Mouse (Mus musculus) lung, embryonic 16.5 days (tissue): ENCODE results near the gene Nr1h2. TPM values are rescaled to one million over a fixed set of nuclear protein-coding genes. Genes with fewer than 3 reads are reported as not detected.

ENCODE experiments used
- ATAC-seq: fragments of 200-750 bp; cut with Nextera tagmentation; 2 replicates; pipeline ENCODE4 v1.8.0; 2017; ENCODE audit warnings: low read depth, mild to moderate bottlenecking, moderate library complexity
- H3K27ac ChIP-seq: fragments of 300-500 bp; sonication (generic); 2 replicates; pipeline ENCODE4 v1.5.1; 2014; ENCODE audit warnings: mild to moderate bottlenecking, control low read depth, low read length
- H3K27me3 ChIP-seq: fragments of 300-500 bp; sonication (generic); 2 replicates; pipeline ENCODE4 v1.6.1; 2014; ENCODE audit warnings: low read depth, low read length, mixed read lengths; ENCODE audit not compliant: control insufficient read depth, insufficient read depth
- H3K36me3 ChIP-seq: fragments of 300-500 bp; sonication (generic); 2 replicates; pipeline ENCODE4 v1.6.1; 2014; ENCODE audit warnings: low read length; ENCODE audit not compliant: control insufficient read depth, insufficient read depth
- H3K4me1 ChIP-seq: fragments of 300-500 bp; sonication (generic); replicated peaks from 2 replicates; pipeline ENCODE4 v1.6.1; 2014; ENCODE audit warnings: low read length, mixed read lengths; ENCODE audit not compliant: control insufficient read depth, insufficient read depth
- H3K4me2 ChIP-seq: fragments of 300-500 bp; sonication (generic); 2 replicates; pipeline ENCODE4 v1.6.1; 2014; ENCODE audit warnings: low read depth, low read length, control low read depth
- H3K4me3 ChIP-seq: fragments of 300-500 bp; sonication (generic); 2 replicates; pipeline ENCODE4 v1.5.1; 2014; ENCODE audit warnings: mild to moderate bottlenecking, low read length, control low read depth
- H3K9ac ChIP-seq: fragments of 300-500 bp; sonication (generic); 2 replicates; pipeline ENCODE4 v1.6.1; 2014; ENCODE audit warnings: low read length, control low read depth
- H3K9me3 ChIP-seq: fragments of 300-500 bp; sonication (generic); 2 replicates; pipeline ENCODE4 v1.6.1; 2016; ENCODE audit warnings: low read length; ENCODE audit not compliant: control insufficient read depth
- WGBS: fragments of 180-500 bp; shearing (Covaris S2); extraction: QIAGEN DNeasy Blood & Tissue Kit; methylation state at CpG from one replicate; pipeline ENCODE4 v1.1.7; 2014; 5-methylcytosine and 5-hydroxymethylcytosine counted together
- polyA plus RNA-seq: library from polyadenylated mRNA; unstranded; fragments of >200 nt; fragmentation: Nextera tagmentation; extraction: Ambion mirVana; gene quantifications from 2 replicates; pipeline ENCODE4 v1.2.1, GENCODE M21; 2015

The Nr1h2 gene
- polyA plus RNA-seq, 1 experiment from 2014 or later, result 87.0 TPM

- Histone ChIP-seq H3K9me3 (peaks cover 3% of the 10 kb centered on the region; the same call in 1 of the 2 replicates), H3K4me1 (0 out of 2 replicates have a peak, but pooled peaks cover 3% of the 10 kb centered on the region), H3K4me2 (no peak overlapping the region), H3K4me3 (no peak overlapping the region), H3K36me3 (no peaks in the 10 kb centered on the region), H3K27me3 (no peaks in the 10 kb centered on the region), H3K9ac (no peak overlapping the region), H3K27ac (no peak overlapping the region)
- ATAC-seq, result no peak
- WGBS, result 28% methylated on average over 5 of the region's 5 CpGs
Observed at GRCm38 (mm10) chr7:44576333-44576844, 22.6 kb upstream of the Nr1h2 start.

- no peaks in the 10 kb centered on the region for H3K36me3 ChIP-seq
- H3K4me2 ChIP-seq, result peak overlapping the region; percentile 37
- no peaks in the 10 kb centered on the region for H3K9me3 ChIP-seq
- no peak for ATAC-seq
- H3K27ac ChIP-seq, result no peak overlapping the region
- peak overlapping the region; percentile 28; the same call in 1 of the 2 replicates for H3K4me3 ChIP-seq
- WGBS, result 76% methylated on average over 5 of the region's 5 CpGs
- no peaks in the 10 kb centered on the region for H3K27me3 ChIP-seq
- 0 out of 2 replicates have a peak, but pooled peaks cover 5% of the 10 kb centered on the region for H3K4me1 ChIP-seq
- H3K9ac ChIP-seq, result 0 out of 2 replicates have a peak overlapping the region, but pooled peaks have one; percentile 39
Observed at GRCm38 (mm10) chr7:44572956-44573484, 19.3 kb upstream of the Nr1h2 start.

- H3K9ac ChIP-seq, result peak within 1 kb of the TSS; percentile 39; the same call in 1 of the 2 replicates
- peak within 1 kb of the TSS; percentile 37 for H3K4me2 ChIP-seq
- 31% methylated on average over 7 of the region's 7 CpGs for WGBS
- peak within 1 kb of the TSS; percentile 28 for H3K4me3 ChIP-seq
- ATAC-seq, result peak; percentile 76
- no peaks in the 10 kb centered on the region for H3K9me3 ChIP-seq
- 0 out of 2 replicates have a peak, but pooled peaks cover 5% of the 10 kb centered on the region for H3K4me1 ChIP-seq
- peak within 1 kb of the TSS; percentile 53 for H3K27ac ChIP-seq
- H3K36me3 ChIP-seq, result no peaks in the 10 kb centered on the region
- H3K27me3 ChIP-seq, result no peaks in the 10 kb centered on the region
Observed at GRCm38 (mm10) chr7:44572213-44572701, 18.5 kb upstream of the Nr1h2 start, which contains the start of gene Napsa. TSS of gene Napsa (plus strand) at chr7:44572380.

- Histone ChIP-seq H3K4me1 (0 out of 2 replicates have a peak, but pooled peaks cover 5% of the 10 kb centered on the region), H3K36me3 (no peaks in the 10 kb centered on the region), H3K9me3 (no peaks in the 10 kb centered on the region), H3K27ac (peak overlapping the region; percentile 53; the same call in 1 of the 2 replicates), H3K9ac (no peak overlapping the region), H3K4me2 (no peak overlapping the region), H3K27me3 (no peaks in the 10 kb centered on the region), H3K4me3 (no peak overlapping the region)
- 73% methylated on average over 4 of the region's 4 CpGs for WGBS
- ATAC-seq, result no peak
Observed at GRCm38 (mm10) chr7:44571811-44572210, 18.1 kb upstream of the Nr1h2 start.

- 66% methylated on average over 6 of the region's 6 CpGs for WGBS
- ATAC-seq, result no peak
- Histone ChIP-seq H3K4me3 (no peak overlapping the region), H3K4me2 (no peak overlapping the region), H3K9me3 (no peaks in the 10 kb centered on the region), H3K27me3 (no peaks in the 10 kb centered on the region), H3K4me1 (0 out of 2 replicates have a peak, but pooled peaks cover 5% of the 10 kb centered on the region), H3K27ac (no peak overlapping the region), H3K9ac (no peak overlapping the region), H3K36me3 (no peaks in the 10 kb centered on the region)
Observed at GRCm38 (mm10) chr7:44570989-44571388, 17.2 kb upstream of the Nr1h2 start.

- no peak overlapping the region for H3K4me2 ChIP-seq
- H3K4me3 ChIP-seq, result no peak overlapping the region
- H3K27ac ChIP-seq, result no peak overlapping the region
- ATAC-seq, result no peak
- H3K4me1 ChIP-seq, result 0 out of 2 replicates have a peak, but pooled peaks cover 5% of the 10 kb centered on the region
- WGBS, result 35% methylated on average over 9 of the region's 9 CpGs
- H3K36me3 ChIP-seq, result no peaks in the 10 kb centered on the region
- no peak overlapping the region for H3K9ac ChIP-seq
- H3K9me3 ChIP-seq, result no peaks in the 10 kb centered on the region
- no peaks in the 10 kb centered on the region for H3K27me3 ChIP-seq
Observed at GRCm38 (mm10) chr7:44568803-44569202, 15.1 kb upstream of the Nr1h2 start.

- WGBS, result 57% methylated on average over 6 of the region's 6 CpGs
- Histone ChIP-seq H3K27me3 (no peaks in the 10 kb centered on the region), H3K4me3 (no peak overlapping the region), H3K4me1 (0 out of 2 replicates have a peak, but pooled peaks cover 2% of the 10 kb centered on the region), H3K4me2 (no peak overlapping the region), H3K9me3 (no peaks in the 10 kb centered on the region), H3K27ac (no peak overlapping the region), H3K9ac (no peak overlapping the region), H3K36me3 (no peaks in the 10 kb centered on the region)
- no peak for ATAC-seq
Observed at GRCm38 (mm10) chr7:44565414-44565813, 11.7 kb upstream of the Nr1h2 start.

- no peak overlapping the region for H3K4me2 ChIP-seq
- no peaks in the 10 kb centered on the region for H3K27me3 ChIP-seq
- 0 out of 2 replicates have a peak, but pooled peaks cover 2% of the 10 kb centered on the region for H3K4me1 ChIP-seq
- H3K27ac ChIP-seq, result no peak overlapping the region
- no peak overlapping the region for H3K4me3 ChIP-seq
- 81% methylated on average over 10 of the region's 10 CpGs for WGBS
- no peak for ATAC-seq
- no peaks in the 10 kb centered on the region for H3K9me3 ChIP-seq
- no peak overlapping the region for H3K9ac ChIP-seq
- H3K36me3 ChIP-seq, result no peaks in the 10 kb centered on the region
Observed at GRCm38 (mm10) chr7:44564486-44564885, 10.7 kb upstream of the Nr1h2 start.

- ATAC-seq, result peak; percentile 51; the same call in 1 of the 2 replicates
- Histone ChIP-seq H3K4me1 (no peaks in the 10 kb centered on the region), H3K9ac (no peak overlapping the region), H3K4me2 (no peak overlapping the region), H3K27me3 (no peaks in the 10 kb centered on the region), H3K9me3 (no peaks in the 10 kb centered on the region), H3K4me3 (no peak overlapping the region), H3K36me3 (no peaks in the 10 kb centered on the region), H3K27ac (no peak overlapping the region)
- 32% methylated on average over 8 of the region's 8 CpGs for WGBS
Observed at GRCm38 (mm10) chr7:44563284-44563683, 9.5 kb upstream of the Nr1h2 start.
